Mouse (Mus musculus) forebrain, embryonic 12.5 days (tissue): Measurements from ENCODE around the gene Schip1. TPM values are rescaled to one million over a fixed set of nuclear protein-coding genes. Genes with fewer than 3 reads are reported as not detected.

ENCODE experiments used
- ATAC-seq: fragments of 200-750 bp; cut with Nextera tagmentation; 2 replicates; pipeline ENCODE4 v1.8.0; 2017; ENCODE audit warnings: moderate TSS enrichment; ENCODE audit not compliant: low FRiP score
- H3K27ac ChIP-seq: fragments of 300-500 bp; sonication (generic); 2 replicates; pipeline ENCODE4 v1.5.1; 2016; ENCODE audit warnings: mild to moderate bottlenecking
- H3K27me3 ChIP-seq: fragments of 300-500 bp; sonication (generic); 2 replicates; pipeline ENCODE4 v1.6.1; 2016; ENCODE audit warnings: mild to moderate bottlenecking
- H3K36me3 ChIP-seq: fragments of 300-500 bp; sonication (generic); replicated peaks from 2 replicates; pipeline ENCODE4 v1.6.1; 2016; ENCODE audit warnings: mild to moderate bottlenecking
- H3K4me1 ChIP-seq: fragments of 300-500 bp; sonication (generic); 2 replicates; pipeline ENCODE4 v1.6.1; 2016
- H3K4me2 ChIP-seq: fragments of 300-500 bp; sonication (generic); 2 replicates; pipeline ENCODE4 v1.6.1; 2016; ENCODE audit warnings: mild to moderate bottlenecking, moderate library complexity
- H3K4me3 ChIP-seq: fragments of 300-500 bp; sonication (generic); replicated peaks from 2 replicates; pipeline ENCODE4 v1.5.1; 2016; ENCODE audit warnings: mild to moderate bottlenecking
- H3K9ac ChIP-seq: fragments of 300-500 bp; sonication (generic); 2 replicates; pipeline ENCODE4 v1.6.1; 2016; ENCODE audit warnings: mild to moderate bottlenecking
- H3K9me3 ChIP-seq: fragments of 300-500 bp; sonication (generic); 2 replicates; pipeline ENCODE4 v1.6.1; 2016
- WGBS: fragments of 180-500 bp; shearing (Covaris S2); methylation state at CpG from one replicate; pipeline ENCODE4 v1.1.7; 2016; 5-methylcytosine and 5-hydroxymethylcytosine counted together
- polyA plus RNA-seq: library from polyadenylated mRNA; unstranded; fragments of >200 nt; fragmentation: Nextera tagmentation; extraction: Ambion mirVana; gene quantifications from 2 replicates; pipeline ENCODE4 v1.2.1, GENCODE M21; 2016

The Schip1 gene
- polyA plus RNA-seq, 1 experiment from 2014 or later = 88.1 TPM

DNA sequence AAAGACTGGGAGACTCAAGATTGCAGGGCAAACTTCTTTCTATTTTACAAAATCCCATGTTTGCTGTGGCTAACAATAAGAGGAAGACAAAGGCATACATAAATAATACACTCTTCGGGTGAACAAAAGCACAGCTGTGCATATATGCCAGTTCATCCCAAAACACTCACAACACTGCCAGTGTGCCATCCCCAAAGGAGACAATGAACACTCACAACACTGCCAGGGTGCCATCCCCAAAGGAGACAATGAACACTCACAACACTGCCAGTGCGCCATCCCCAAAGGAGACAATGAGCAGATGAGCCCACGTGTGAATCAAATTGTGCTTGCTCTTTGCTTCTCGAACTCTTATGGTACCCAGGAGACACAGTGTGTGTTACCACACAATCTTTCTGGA is 355.2 kb downstream of the Schip1 start:
- no peak for ATAC-seq
- no peaks in the 10 kb centered on the region for H3K4me1 ChIP-seq
- H3K27ac ChIP-seq = no peak overlapping the region
- no peaks in the 10 kb centered on the region for H3K9me3 ChIP-seq
- H3K4me3 ChIP-seq = no peak overlapping the region
- no peaks in the 10 kb centered on the region for H3K36me3 ChIP-seq
- H3K9ac ChIP-seq = no peak overlapping the region
- 90% methylated on average over 4 of the region's 4 CpGs for WGBS
- H3K4me2 ChIP-seq = no peak overlapping the region
- no peaks in the 10 kb centered on the region for H3K27me3 ChIP-seq

DNA sequence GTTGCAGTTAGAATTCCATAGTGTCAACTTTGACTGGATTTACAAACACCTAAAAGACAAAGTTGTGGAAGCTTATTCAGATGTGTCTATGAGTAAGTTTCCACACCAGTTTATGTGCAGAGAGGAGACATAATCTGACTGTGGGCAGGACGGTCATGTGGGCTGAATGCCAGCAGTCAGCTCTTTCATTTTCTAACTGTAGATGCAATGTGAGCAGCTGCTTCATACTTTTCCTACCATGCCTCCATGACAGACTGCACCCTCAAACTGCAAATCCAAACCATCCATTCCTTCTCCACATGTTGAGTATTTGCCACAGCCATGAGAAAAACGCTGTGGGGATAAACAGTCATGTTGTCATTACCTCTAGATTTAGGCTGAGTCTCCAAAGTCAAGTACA is 356.3 kb downstream of the Schip1 start:
- Histone ChIP-seq H3K4me3 (no peak overlapping the region), H3K27ac (no peak overlapping the region), H3K9me3 (no peaks in the 10 kb centered on the region), H3K4me1 (no peaks in the 10 kb centered on the region), H3K4me2 (no peak overlapping the region), H3K36me3 (no peaks in the 10 kb centered on the region), H3K27me3 (no peaks in the 10 kb centered on the region), H3K9ac (no peak overlapping the region)
- 87% methylated on average over 2 of the region's 2 CpGs for WGBS
- ATAC-seq = no peak

DNA sequence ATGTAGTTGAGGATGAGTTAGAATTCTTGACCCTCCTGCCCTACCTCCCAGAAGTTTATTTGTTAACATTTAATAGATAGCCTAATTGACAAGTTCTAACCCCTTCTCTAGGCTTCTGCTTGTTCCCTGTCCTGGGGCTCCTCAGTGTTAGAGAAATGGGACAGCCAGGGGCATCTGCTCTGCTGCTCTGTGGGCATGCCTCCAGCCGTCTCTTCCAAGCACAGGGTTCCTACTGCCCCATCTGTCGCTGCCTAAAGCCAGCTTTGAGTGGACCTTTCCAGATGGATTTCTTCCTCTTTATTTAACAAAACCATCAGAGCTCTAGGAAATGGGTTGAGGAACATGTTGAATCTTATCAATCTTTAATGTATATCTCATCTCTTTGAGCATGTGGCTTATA is 357.2 kb downstream of the Schip1 start:
- Histone ChIP-seq H3K27ac (no peak overlapping the region), H3K9me3 (no peaks in the 10 kb centered on the region), H3K36me3 (no peaks in the 10 kb centered on the region), H3K4me2 (no peak overlapping the region), H3K4me1 (no peaks in the 10 kb centered on the region), H3K9ac (no peak overlapping the region), H3K27me3 (no peaks in the 10 kb centered on the region), H3K4me3 (no peak overlapping the region)
- no peak for ATAC-seq
- WGBS = 83% methylated on average over 2 of the region's 2 CpGs

DNA sequence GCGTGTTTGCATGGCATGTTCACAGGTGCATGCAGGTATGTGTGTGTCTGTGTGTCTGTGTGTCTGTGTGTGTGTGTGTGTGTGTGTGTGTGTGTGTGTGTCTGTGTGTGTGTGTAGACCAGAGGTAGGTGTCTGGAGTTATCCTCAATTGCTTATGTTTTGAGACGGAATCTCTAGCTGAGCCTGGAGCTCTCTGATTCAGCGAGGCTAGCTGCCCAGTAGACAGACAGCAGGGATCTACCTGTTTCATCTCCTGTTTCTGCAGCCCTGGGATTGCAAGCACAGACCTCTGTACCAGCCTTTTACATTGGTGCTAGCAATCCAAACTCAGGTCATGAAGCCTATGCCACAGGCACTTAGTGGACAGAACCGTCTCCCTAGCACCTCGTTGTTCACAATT is 363.5 kb downstream of the Schip1 start:
- WGBS = 91% methylated on average over 5 of the region's 5 CpGs
- no peak for ATAC-seq
- Histone ChIP-seq H3K27ac (no peak overlapping the region), H3K9me3 (no peaks in the 10 kb centered on the region), H3K9ac (no peak overlapping the region), H3K4me3 (no peak overlapping the region), H3K36me3 (no peaks in the 10 kb centered on the region), H3K27me3 (0 out of 2 replicates have a peak, but pooled peaks cover 3% of the 10 kb centered on the region), H3K4me1 (no peaks in the 10 kb centered on the region), H3K4me2 (no peak overlapping the region)

DNA sequence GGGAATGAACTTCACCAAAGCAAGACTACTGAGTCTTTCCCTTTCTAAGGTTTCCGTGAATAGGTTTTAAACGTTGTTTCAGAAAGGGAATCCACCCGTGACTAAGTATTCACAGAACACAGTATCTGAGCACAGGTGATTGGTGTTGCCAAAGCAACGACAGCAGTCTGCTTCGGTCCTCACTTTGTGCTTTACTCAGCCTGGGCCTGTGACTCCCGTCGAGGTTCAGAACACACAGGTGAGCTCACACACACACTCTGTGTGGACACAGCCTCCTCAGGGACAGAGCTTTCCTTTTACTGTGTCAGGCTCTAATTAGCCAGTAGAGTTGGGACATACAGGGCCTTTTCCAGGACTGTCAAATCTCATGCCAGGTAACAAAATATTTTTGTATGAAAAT is 369.8 kb downstream of the Schip1 start:
- no peak overlapping the region for H3K27ac ChIP-seq
- H3K36me3 ChIP-seq = no peaks in the 10 kb centered on the region
- 0 out of 2 replicates have a peak, but pooled peaks cover 3% of the 10 kb centered on the region for H3K27me3 ChIP-seq
- ATAC-seq = peak; percentile 75; the same call in 1 of the 2 replicates
- no peak overlapping the region for H3K4me2 ChIP-seq
- H3K4me3 ChIP-seq = no peak overlapping the region
- WGBS = 35% methylated on average over 7 of the region's 7 CpGs
- H3K4me1 ChIP-seq = 0 out of 2 replicates have a peak, but pooled peaks cover 5% of the 10 kb centered on the region
- H3K9me3 ChIP-seq = no peaks in the 10 kb centered on the region
- no peak overlapping the region for H3K9ac ChIP-seq

DNA sequence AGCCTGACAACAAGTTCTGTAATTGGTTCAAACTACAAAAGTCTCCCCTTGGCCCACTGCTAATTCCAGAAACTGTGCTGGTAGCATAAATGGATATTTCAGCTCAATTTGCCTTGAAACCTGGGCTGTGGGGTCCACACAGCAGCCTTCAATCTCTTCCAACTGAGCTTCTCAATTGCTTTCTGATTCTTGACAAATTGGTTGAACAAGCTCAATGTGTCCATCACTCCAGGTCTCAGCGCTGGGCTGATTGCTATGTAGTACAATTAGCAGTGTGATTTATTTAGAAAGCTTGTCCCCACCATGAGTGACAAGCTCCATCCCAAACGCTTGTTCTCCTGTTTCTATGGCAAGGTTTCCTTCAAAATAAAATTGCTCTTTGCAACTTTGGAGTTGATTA is 370.3 kb downstream of the Schip1 start:
- ATAC-seq = peak; percentile 75; the same call in 1 of the 2 replicates

DNA sequence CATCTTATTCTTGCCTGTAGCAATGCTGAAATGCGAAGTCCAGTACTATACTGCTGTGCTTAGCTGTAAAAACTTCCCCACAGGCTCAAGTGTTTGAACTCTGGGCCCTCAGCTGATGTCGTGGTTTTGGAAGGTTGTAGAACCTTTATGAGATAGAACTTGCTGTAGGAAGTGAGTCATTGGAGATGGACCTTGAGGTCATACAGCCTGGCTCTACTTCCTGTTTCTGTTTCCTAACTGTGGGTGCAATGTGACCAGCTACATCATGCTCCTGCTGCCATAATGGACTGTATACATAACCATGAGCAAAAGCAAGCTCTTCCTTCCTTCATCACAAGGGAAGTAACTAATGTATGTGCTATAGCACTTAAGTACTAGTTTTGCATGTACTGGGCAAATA is 383.9 kb downstream of the Schip1 start:
- H3K4me1 ChIP-seq = no peaks in the 10 kb centered on the region; the same call in 1 of the 2 replicates
- no peak for ATAC-seq
- no peak overlapping the region for H3K4me3 ChIP-seq
- H3K4me2 ChIP-seq = no peak overlapping the region
- H3K27ac ChIP-seq = no peak overlapping the region
- WGBS = 83% methylated on average over 2 of the region's 2 CpGs
- no peaks in the 10 kb centered on the region for H3K36me3 ChIP-seq
- no peak overlapping the region for H3K9ac ChIP-seq
- no peaks in the 10 kb centered on the region for H3K9me3 ChIP-seq
- H3K27me3 ChIP-seq = no peaks in the 10 kb centered on the region

More for the DNA sequence above, 370.3 kb downstream of the Schip1 start:
- no peaks in the 10 kb centered on the region for H3K27me3 ChIP-seq
- H3K36me3 ChIP-seq = no peaks in the 10 kb centered on the region
- no peak overlapping the region for H3K27ac ChIP-seq
- no peak overlapping the region for H3K4me3 ChIP-seq
- no peak overlapping the region for H3K4me2 ChIP-seq
- H3K9me3 ChIP-seq = no peaks in the 10 kb centered on the region
- 0 out of 2 replicates have a peak, but pooled peaks cover 5% of the 10 kb centered on the region for H3K4me1 ChIP-seq
- H3K9ac ChIP-seq = no peak overlapping the region
- WGBS = 41% methylated on average over 2 of the region's 2 CpGs

DNA sequence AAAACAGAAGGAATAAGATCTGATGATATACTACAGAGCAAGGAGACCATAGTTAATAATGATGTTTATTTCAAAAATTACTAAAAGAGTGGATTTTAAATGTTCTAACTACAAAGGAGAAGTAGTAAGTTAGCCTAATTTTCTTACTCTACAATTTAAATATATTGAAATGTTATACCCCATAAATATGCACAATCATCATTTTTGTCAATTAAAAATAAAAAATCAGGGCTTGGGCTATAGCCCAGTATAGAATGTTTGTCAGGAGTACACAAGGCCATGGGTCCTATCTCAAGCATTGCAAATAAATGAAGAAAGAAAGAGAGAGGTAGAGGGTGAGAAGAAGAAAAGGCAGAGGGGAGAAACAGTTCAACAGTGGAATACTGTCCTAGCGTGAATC is 387.0 kb downstream of the Schip1 start:
- Histone ChIP-seq H3K9me3 (no peaks in the 10 kb centered on the region), H3K4me1 (no peaks in the 10 kb centered on the region; the same call in 1 of the 2 replicates), H3K36me3 (no peaks in the 10 kb centered on the region), H3K27ac (no peak overlapping the region), H3K4me2 (no peak overlapping the region), H3K4me3 (no peak overlapping the region), H3K9ac (no peak overlapping the region), H3K27me3 (no peaks in the 10 kb centered on the region)
- ATAC-seq = no peak
- WGBS = 97% methylated on average over 1 of the region's 1 CpGs

DNA sequence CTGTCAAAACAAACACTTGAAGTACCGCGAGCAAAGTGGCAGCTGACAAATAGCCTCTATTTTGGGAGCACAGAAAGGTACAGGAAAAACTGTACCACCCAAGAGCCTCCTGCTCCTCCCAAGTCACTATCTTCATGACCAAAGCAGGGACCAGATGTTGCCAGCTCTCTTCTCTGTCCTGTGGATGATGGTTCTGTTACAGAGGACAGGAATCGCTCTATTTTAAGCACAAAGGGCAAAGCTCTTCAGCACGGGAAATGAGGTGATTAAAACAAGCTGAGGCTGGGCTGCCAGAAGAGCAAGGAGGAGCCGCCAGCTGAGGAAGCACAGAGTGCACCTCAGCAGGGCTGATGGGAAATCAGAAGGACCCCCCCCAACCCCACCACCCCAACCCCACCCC is 388.7 kb downstream of the Schip1 start:
- 26% methylated on average over 5 of the region's 5 CpGs for WGBS
- no peaks in the 10 kb centered on the region; the same call in 1 of the 2 replicates for H3K4me1 ChIP-seq
- ATAC-seq = no peak
- H3K27ac ChIP-seq = no peak overlapping the region
- H3K9me3 ChIP-seq = no peaks in the 10 kb centered on the region
- H3K27me3 ChIP-seq = no peaks in the 10 kb centered on the region
- no peak overlapping the region for H3K4me2 ChIP-seq
- no peak overlapping the region for H3K4me3 ChIP-seq
- H3K9ac ChIP-seq = no peak overlapping the region
- H3K36me3 ChIP-seq = no peaks in the 10 kb centered on the region

DNA sequence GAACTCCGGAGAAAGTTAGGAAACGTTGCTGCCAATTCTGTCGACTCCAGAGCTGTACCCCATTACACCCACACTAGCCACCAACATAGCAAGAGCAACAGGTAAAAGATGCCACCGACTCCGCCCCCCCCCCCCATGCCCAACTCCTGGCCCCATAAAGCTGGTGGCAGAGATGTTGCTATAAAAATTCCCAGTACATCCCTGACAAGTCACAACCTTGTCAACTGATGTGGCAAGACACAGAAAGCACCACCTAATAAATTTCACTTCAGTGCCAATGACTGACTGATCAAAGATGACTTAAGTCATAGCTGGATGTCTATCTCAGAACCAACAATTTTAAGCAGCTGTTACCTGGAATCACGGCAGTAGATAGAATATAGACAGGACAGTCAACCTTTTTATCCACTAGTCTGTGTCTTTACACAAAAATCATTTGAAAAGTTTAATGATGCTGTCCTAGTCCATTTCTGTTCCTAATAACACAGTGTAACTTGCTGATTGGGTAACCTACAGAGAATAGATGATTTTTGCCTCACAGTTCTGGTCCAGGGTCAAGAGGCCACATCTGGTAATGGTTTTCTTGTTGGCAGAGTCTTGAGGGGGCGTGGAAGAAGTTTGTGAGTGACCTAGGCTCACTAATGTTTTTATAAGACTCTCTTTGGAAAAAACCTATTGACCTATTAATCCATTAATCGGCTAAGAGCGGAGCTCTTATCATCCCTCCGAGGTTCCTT is 389.3 kb downstream of the Schip1 start:
- H3K4me2 ChIP-seq = no peak overlapping the region
- no peaks in the 10 kb centered on the region for H3K9me3 ChIP-seq
- no peaks in the 10 kb centered on the region for H3K36me3 ChIP-seq
- no peak overlapping the region for H3K27ac ChIP-seq
- no peak for ATAC-seq
- H3K9ac ChIP-seq = no peak overlapping the region
- no peaks in the 10 kb centered on the region; the same call in 1 of the 2 replicates for H3K4me1 ChIP-seq
- WGBS = 69% methylated on average over 10 of the region's 10 CpGs
- H3K4me3 ChIP-seq = no peak overlapping the region
- no peaks in the 10 kb centered on the region for H3K27me3 ChIP-seq

DNA sequence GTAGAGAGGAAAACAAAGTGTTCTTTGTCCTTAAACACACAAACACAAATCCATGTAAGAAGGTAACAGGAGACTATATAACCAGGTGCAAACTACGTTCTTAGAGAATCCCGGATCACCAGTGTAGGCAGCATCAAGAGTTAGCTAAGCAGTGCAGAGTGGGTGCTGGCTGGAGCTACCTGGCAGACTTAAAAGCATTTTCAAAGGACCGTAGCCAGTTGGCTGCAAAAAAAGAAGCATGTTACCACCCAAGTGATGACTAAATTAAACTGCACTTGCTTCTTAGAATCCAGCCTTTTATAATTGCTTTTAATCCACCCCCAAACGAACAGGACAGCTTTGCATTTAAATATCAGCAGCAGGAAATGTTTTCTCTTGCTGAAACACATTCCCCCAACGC is 402.0 kb downstream of the Schip1 start:
- Histone ChIP-seq H3K4me2 (no peak overlapping the region), H3K36me3 (no peaks in the 10 kb centered on the region), H3K27me3 (peaks cover 4% of the 10 kb centered on the region; the same call in 1 of the 2 replicates), H3K4me3 (no peak overlapping the region), H3K9me3 (no peaks in the 10 kb centered on the region), H3K9ac (no peak overlapping the region), H3K4me1 (peaks cover 13% of the 10 kb centered on the region), H3K27ac (no peak overlapping the region)
- ATAC-seq = no peak
- 31% methylated on average over 5 of the region's 5 CpGs for WGBS

DNA sequence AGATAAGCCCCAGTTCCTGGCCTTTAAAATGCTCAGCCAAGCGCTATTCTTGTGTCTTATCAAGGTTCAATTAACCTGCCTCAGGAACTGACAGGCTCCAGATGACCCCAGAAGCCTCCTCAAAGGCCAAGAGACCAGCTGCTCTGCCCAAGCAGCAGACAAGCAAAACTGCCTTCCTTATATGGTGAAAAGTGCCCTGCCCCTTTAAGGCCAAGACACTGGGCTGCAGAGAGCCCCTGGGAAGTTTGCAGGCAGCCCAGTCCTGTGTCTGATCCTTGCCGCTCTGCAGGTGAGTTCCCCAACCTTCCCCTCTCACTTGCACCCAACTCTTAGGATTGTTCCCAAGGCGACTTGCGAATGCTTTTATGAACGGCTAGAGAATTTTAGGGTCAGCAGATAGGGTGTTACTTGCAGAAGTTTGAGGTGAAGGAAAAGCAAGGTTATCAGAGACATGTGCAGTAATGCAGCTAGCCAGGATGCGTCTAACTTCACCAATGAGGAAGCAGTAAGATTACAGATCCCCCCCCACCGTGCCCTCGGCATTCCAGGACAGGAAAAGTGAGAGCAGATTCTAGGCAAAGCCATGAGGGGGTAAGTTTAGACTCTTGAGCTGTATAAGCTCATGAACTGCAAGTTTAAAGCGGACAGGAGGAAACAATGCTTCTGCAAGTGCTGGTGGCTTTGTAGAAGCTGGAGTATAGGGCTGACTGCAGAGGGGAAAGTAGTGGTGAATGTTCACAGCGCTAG is 403.5 kb downstream of the Schip1 start:
- no peak for ATAC-seq
- Histone ChIP-seq H3K9ac (peak overlapping the region; percentile 17; the same call in 1 of the 2 replicates), H3K4me3 (peak overlapping the region; percentile 7; the same call in 1 of the 2 replicates), H3K4me2 (peak overlapping the region; percentile 45), H3K27ac (no peak overlapping the region), H3K4me1 (peaks cover 13% of the 10 kb centered on the region), H3K27me3 (peaks cover 4% of the 10 kb centered on the region; the same call in 1 of the 2 replicates), H3K36me3 (no peaks in the 10 kb centered on the region), H3K9me3 (no peaks in the 10 kb centered on the region)
- WGBS = under 1% methylated on average over 10 of the region's 10 CpGs
